Mouse (Mus musculus): ENCODE results near the gene Muc1. TPM values are rescaled to one million over a fixed set of nuclear protein-coding genes. Genes with fewer than 3 reads are reported as not detected.

Muc1 gene
- polyA plus RNA-seq, 1 experiment from 2014 or later: 212 TPM

DNA sequence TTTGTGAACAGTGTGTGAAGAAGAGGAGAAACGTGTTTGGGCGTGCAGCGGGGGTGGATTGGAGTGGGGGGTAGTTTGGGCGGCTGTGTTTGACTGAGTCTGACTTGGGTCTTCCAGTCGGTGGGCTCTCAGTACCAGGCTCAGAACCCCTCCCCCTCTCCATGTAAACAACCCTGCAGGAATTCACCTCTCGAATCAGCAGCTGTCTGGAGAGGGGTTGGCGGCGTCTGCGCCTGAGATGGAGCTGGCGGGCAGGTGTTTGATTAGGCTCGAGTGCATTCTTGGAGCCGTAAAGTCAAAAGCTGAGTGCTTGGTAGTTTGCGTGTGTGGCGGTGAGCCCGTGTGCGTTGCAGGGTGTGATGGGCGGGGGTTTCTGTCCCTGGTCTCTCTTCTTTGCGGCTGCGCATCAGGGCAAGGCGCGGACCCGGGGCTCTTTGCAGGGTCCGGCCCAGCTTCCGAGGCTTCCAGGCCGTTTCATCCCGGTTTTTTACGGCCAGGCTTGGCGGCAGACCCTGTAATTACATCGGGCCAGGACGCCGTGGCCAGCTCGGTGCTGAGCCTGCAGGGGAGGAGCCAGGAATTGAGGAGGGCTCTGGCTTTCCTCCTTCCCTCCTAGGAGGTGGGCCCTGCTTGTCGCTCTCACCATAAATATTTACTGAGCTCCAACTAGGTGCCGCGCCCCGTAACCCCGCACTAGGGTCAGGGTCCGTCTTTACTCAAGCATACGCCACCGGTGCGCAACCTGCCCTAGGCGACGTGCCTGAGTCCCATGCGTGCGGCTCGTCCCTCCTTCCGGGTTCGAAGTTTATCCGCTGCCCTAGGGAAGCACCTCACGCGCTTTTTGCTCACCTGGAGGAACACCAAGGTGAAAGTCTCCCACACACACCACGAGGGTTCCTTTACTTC lies 52.0 kb downstream of the Muc1 start, which contains the start of gene Efna1:
Gene Efna1, minus strand, starts transcription at position 537 of the 906 bp plus-strand sequence.
- no peaks in the 10 kb centered on the region; the same call in 1 of the 2 replicates for H3K36me3 ChIP-seq (ENCODE audit: control insufficient read depth, insufficient read depth, low read length)
- TF ChIP-seq CTCF (IDR thresholded peaks at IDR 0.05; ENCODE audit: low read depth) (no peak), EP300 (optimal IDR thresholded peaks at IDR 0.05) (no peak)
- H3K27ac ChIP-seq (replicated peaks): peak within 1 kb of the TSS; percentile 96
- WGBS: under 1% methylated on average over 51 of the region's 52 CpGs
- H3K27me3 ChIP-seq (ENCODE audit: control insufficient read depth, insufficient read depth, low read length): no peaks in the 10 kb centered on the region
- H3K9ac ChIP-seq (ENCODE audit: low read length): peak within 1 kb of the TSS; percentile 89
- DNase-seq (ENCODE audit: low spot score) (peak; percentile 93), ATAC-seq (ENCODE audit: low FRiP score, low TSS enrichment) (peak; percentile 83)
- H3K4me2 ChIP-seq (replicated peaks; ENCODE audit: low read depth): peak within 1 kb of the TSS; percentile 91
- no peaks in the 10 kb centered on the region for H3K9me3 ChIP-seq (ENCODE audit: control insufficient read depth, low read length)
- peak within 1 kb of the TSS; percentile 67 for H3K4me3 ChIP-seq (ENCODE audit: low read depth, low read length)
- H3K4me1 ChIP-seq (replicated peaks; ENCODE audit: control insufficient read depth, insufficient read depth): peaks cover 11% of the 10 kb centered on the region; the same call in 1 of the 2 replicates

DNA sequence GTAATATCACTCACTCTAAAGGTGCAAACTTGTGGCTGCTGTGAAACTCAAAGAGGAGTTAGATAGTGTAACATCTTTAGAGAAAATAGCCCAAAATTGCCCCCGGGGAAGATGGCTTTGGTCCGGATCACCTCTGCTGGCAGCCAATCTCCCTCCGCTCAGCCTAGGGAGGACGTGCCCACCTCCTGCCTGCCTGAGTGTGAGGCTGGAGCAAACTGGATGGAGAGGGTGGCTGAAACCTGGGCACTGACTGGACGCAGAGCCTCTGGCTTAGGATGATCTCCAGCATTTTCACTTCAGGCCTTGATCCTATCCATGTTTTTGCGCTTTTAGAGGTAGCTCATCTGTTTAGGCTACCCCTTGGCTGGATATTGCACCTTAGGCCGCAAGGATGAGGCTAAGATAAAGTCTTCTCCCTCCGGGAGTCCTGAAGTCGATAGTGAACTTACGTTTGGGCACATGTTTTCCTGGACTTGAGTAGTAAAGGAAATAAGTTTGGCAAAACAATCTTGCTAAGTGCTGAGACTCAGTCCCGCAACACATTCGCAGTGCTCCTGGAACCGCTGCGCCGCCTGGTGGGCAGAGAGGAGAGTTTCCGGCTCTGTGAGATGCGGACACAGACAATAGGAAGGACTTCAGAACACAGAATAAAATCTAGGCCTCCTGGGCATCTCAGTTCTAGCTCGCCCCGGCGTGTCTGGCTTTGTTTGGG lies 52.9 kb downstream of the Muc1 start:
- WGBS: 13% methylated on average over 20 of the region's 20 CpGs
- Histone ChIP-seq H3K9me3 (ENCODE audit: control insufficient read depth, low read length) (no peaks in the 10 kb centered on the region), H3K27ac (replicated peaks) (peak overlapping the region; percentile 96), H3K4me1 (replicated peaks; ENCODE audit: control insufficient read depth, insufficient read depth) (peaks cover 11% of the 10 kb centered on the region; the same call in 1 of the 2 replicates), H3K27me3 (ENCODE audit: control insufficient read depth, insufficient read depth, low read length) (no peaks in the 10 kb centered on the region), H3K4me3 (ENCODE audit: low read depth, low read length) (peak overlapping the region; percentile 67; the same call in 1 of the 2 replicates), H3K4me2 (replicated peaks; ENCODE audit: low read depth) (peak overlapping the region; percentile 91), H3K36me3 (ENCODE audit: control insufficient read depth, insufficient read depth, low read length) (no peaks in the 10 kb centered on the region), H3K9ac (ENCODE audit: low read length) (peak overlapping the region; percentile 89)
- ATAC-seq (ENCODE audit: low FRiP score, low TSS enrichment): no peak
- peak; percentile 88 for DNase-seq (ENCODE audit: low spot score)
- TF ChIP-seq EP300 (optimal IDR thresholded peaks at IDR 0.05) (no peak), CTCF (IDR thresholded peaks at IDR 0.05; ENCODE audit: low read depth) (peak; percentile 96)

DNA sequence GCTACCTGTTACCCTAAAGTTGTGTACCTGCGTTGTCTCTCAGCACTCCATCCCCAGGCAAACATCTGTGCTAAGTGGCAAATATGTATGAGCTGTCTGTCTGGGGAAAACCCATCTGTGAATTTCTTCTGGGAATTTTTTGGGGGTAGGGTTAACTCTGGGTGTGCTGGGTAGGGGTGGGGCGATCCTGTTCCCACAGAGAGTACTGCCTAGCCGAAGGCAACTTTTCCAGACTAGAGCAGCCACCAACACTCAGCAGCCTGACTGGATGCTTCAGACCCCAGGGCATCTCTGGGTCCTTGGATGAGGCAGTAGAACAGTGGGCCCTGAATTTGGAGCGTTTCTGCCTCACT lies 53.4 kb downstream of the Muc1 start:
- TF ChIP-seq CTCF (IDR thresholded peaks at IDR 0.05; ENCODE audit: low read depth) (no peak), EP300 (optimal IDR thresholded peaks at IDR 0.05) (no peak)
- ATAC-seq (ENCODE audit: low FRiP score, low TSS enrichment) (no peak), DNase-seq (ENCODE audit: low spot score) (no peak)
- Histone ChIP-seq H3K4me1 (replicated peaks; ENCODE audit: control insufficient read depth, insufficient read depth) (peaks cover 7% of the 10 kb centered on the region; the same call in 1 of the 2 replicates), H3K36me3 (ENCODE audit: control insufficient read depth, insufficient read depth, low read length) (no peaks in the 10 kb centered on the region), H3K4me2 (replicated peaks; ENCODE audit: low read depth) (no peak overlapping the region), H3K27me3 (ENCODE audit: control insufficient read depth, insufficient read depth, low read length) (no peaks in the 10 kb centered on the region), H3K9ac (ENCODE audit: low read length) (no peak overlapping the region), H3K9me3 (ENCODE audit: control insufficient read depth, low read length) (no peaks in the 10 kb centered on the region), H3K27ac (replicated peaks) (no peak overlapping the region), H3K4me3 (ENCODE audit: low read depth, low read length) (no peak overlapping the region)
- WGBS: 29% methylated on average over 4 of the region's 4 CpGs

MicroRNAs within 50 kb of the gene (microRNA counts, 519-probe panel; counts per million panel counts)
- microRNA mmu-miR-92b: not detected

Small RNA genes lying within 50 kb of the gene (microRNA-seq; reads per million reads assigned to microRNA genes)
- 45.7 reads per million, percentile 34 among the genes with 10 or more reads in this experiment for gene Mir92b

Other genes with a start within 250 kb of the Muc1 start
- 19.4 and 22.0 TPM in 2 replicates for gene Rusc1, start 135.7 kb upstream of the Muc1 start, polyA plus RNA-seq (2015; fragmentation: Nextera tagmentation; extraction: Ambion mirVana)
- 0.17 TPM in 1 of 2 replicates, not detected in the other for gene Gm43738, start 128.0 kb upstream of the Muc1 start, polyA plus RNA-seq (2015; fragmentation: Nextera tagmentation; extraction: Ambion mirVana)
- 372 and 379 TPM in 2 replicates for gene Fdps, start 127.1 kb upstream of the Muc1 start, polyA plus RNA-seq (2015; fragmentation: Nextera tagmentation; extraction: Ambion mirVana)
- 6.6 and 6.8 TPM in 2 replicates for gene Pklr, start 92.9 kb upstream of the Muc1 start, polyA plus RNA-seq (2015; fragmentation: Nextera tagmentation; extraction: Ambion mirVana)
- 0.45 and 0.71 TPM in 2 replicates for gene Hcn3, start 68.9 kb upstream of the Muc1 start, polyA plus RNA-seq (2015; fragmentation: Nextera tagmentation; extraction: Ambion mirVana)
- gene Clk2, start 64.3 kb upstream of the Muc1 start, polyA plus RNA-seq (2015; fragmentation: Nextera tagmentation; extraction: Ambion mirVana): 10.2 and 11.3 TPM in 2 replicates
- gene Scamp3, start 51.6 kb upstream of the Muc1 start, polyA plus RNA-seq (2015; fragmentation: Nextera tagmentation; extraction: Ambion mirVana): 65.4 and 66.3 TPM in 2 replicates
- 7.5 and 9.1 TPM in 2 replicates for gene Fam189b, start 45.9 kb upstream of the Muc1 start, polyA plus RNA-seq (2015; fragmentation: Nextera tagmentation; extraction: Ambion mirVana)
- 98.5 and 112 TPM in 2 replicates for gene Gba, start 26.1 kb upstream of the Muc1 start, polyA plus RNA-seq (2015; fragmentation: Nextera tagmentation; extraction: Ambion mirVana)
- gene Thbs3, start 13.9 kb upstream of the Muc1 start, polyA plus RNA-seq (2015; fragmentation: Nextera tagmentation; extraction: Ambion mirVana): 25.5 and 31.1 TPM in 2 replicates
- 129 and 133 TPM in 2 replicates for gene Mtx1, start 2.0 kb upstream of the Muc1 start, polyA plus RNA-seq (2015; fragmentation: Nextera tagmentation; extraction: Ambion mirVana)
- gene Krtcap2, start 16.9 kb downstream of the Muc1 start, polyA plus RNA-seq (2015; fragmentation: Nextera tagmentation; extraction: Ambion mirVana): 266 and 314 TPM in 2 replicates
- gene Trim46, start 17.3 kb downstream of the Muc1 start, polyA plus RNA-seq (2015; fragmentation: Nextera tagmentation; extraction: Ambion mirVana): 2.7 and 3.3 TPM in 2 replicates
- gene Dpm3, start 30.3 kb downstream of the Muc1 start, polyA plus RNA-seq (2015; fragmentation: Nextera tagmentation; extraction: Ambion mirVana): 140 and 152 TPM in 2 replicates
- gene Slc50a1, start 41.5 kb downstream of the Muc1 start, polyA plus RNA-seq (2015; fragmentation: Nextera tagmentation; extraction: Ambion mirVana): 107 and 113 TPM in 2 replicates
- gene Efna1, start 52.1 kb downstream of the Muc1 start, polyA plus RNA-seq (2015; fragmentation: Nextera tagmentation; extraction: Ambion mirVana): 34.8 and 36.6 TPM in 2 replicates
- gene Efna3, start 93.9 kb downstream of the Muc1 start, polyA plus RNA-seq (2015; fragmentation: Nextera tagmentation; extraction: Ambion mirVana): 25.8 and 29.2 TPM in 2 replicates
- 8.9 and 11.7 TPM in 2 replicates for gene Efna4, start 109.0 kb downstream of the Muc1 start, polyA plus RNA-seq (2015; fragmentation: Nextera tagmentation; extraction: Ambion mirVana)
- gene Adam15, start 120.9 kb downstream of the Muc1 start, polyA plus RNA-seq (2015; fragmentation: Nextera tagmentation; extraction: Ambion mirVana): 43.0 and 44.8 TPM in 2 replicates
- gene Dcst2, start 132.9 kb downstream of the Muc1 start, polyA plus RNA-seq (2015; fragmentation: Nextera tagmentation; extraction: Ambion mirVana): 0.33 and 0.41 TPM in 2 replicates
- 0.29 and 0.36 TPM in 2 replicates for gene Dcst1, start 136.2 kb downstream of the Muc1 start, polyA plus RNA-seq (2015; fragmentation: Nextera tagmentation; extraction: Ambion mirVana)
- gene Zbtb7b, start 165.7 kb downstream of the Muc1 start, polyA plus RNA-seq (2015; fragmentation: Nextera tagmentation; extraction: Ambion mirVana): 7.9 and 9.1 TPM in 2 replicates
- not detected in 2 replicates for gene Lenep, start 173.7 kb downstream of the Muc1 start, polyA plus RNA-seq (2015; fragmentation: Nextera tagmentation; extraction: Ambion mirVana)
- gene Flad1, start 182.8 kb downstream of the Muc1 start, polyA plus RNA-seq (2015; fragmentation: Nextera tagmentation; extraction: Ambion mirVana): 20.9 and 22.6 TPM in 2 replicates
- 158 and 179 TPM in 2 replicates for gene Cks1b, start 189.3 kb downstream of the Muc1 start, polyA plus RNA-seq (2015; fragmentation: Nextera tagmentation; extraction: Ambion mirVana)
- 42.6 and 49.0 TPM in 2 replicates for gene Shc1, start 189.4 kb downstream of the Muc1 start, polyA plus RNA-seq (2015; fragmentation: Nextera tagmentation; extraction: Ambion mirVana)
- 18.0 and 21.3 TPM in 2 replicates for gene Pygo2, start 201.2 kb downstream of the Muc1 start, polyA plus RNA-seq (2015; fragmentation: Nextera tagmentation; extraction: Ambion mirVana)
- gene Pbxip1, start 207.6 kb downstream of the Muc1 start, polyA plus RNA-seq (2015; fragmentation: Nextera tagmentation; extraction: Ambion mirVana): 48.4 and 48.6 TPM in 2 replicates
- gene Pmvk, start 225.5 kb downstream of the Muc1 start, polyA plus RNA-seq (2015; fragmentation: Nextera tagmentation; extraction: Ambion mirVana): 49.7 and 55.0 TPM in 2 replicates

All from stomach, postnatal 0 days (tissue).